Mouse (Mus musculus) heart, embryonic 14.5 days (tissue): Measurements from ENCODE around the gene Tmcc3. TPM values are rescaled to one million over a fixed set of nuclear protein-coding genes. Genes with fewer than 3 reads are reported as not detected.
A peak's percentile ranks its signal among the peaks of the same experiment; 100 is the strongest.

Experiments used
- ATAC-seq: fragments of 200-750 bp; cut with Nextera tagmentation; 2 replicates; pipeline ENCODE4 v1.8.0; 2017; ENCODE audit warnings: low read depth, moderate TSS enrichment; ENCODE audit not compliant: insufficient number of reproducible peaks, insufficient read depth, low FRiP score
- H3K27ac ChIP-seq, 2 experiments: fragments of 200-500 bp in 1 of 2; fragments of 300-500 bp in 1 of 2; sonication (generic) in 1 of 2; replicated peaks in 1 of 2; 2 replicates each; pipeline ENCODE4 v1.5.1; 2012 to 2014; ENCODE audit warnings: low read depth in 2 of 2, low read length in 2 of 2, control low read depth in 1 of 2, mild to moderate bottlenecking in 1 of 2, mixed read lengths in 1 of 2; ENCODE audit not compliant: control insufficient read depth in 1 of 2, insufficient read depth in 1 of 2
- H3K27me3 ChIP-seq: fragments of 300-500 bp; sonication (generic); 2 replicates; pipeline ENCODE4 v1.6.1; 2014; ENCODE audit warnings: mild to moderate bottlenecking, low read length, control low read depth; ENCODE audit not compliant: control insufficient read depth, insufficient read depth
- H3K36me3 ChIP-seq: fragments of 300-500 bp; sonication (generic); 2 replicates; pipeline ENCODE4 v1.6.1; 2014; ENCODE audit warnings: mild to moderate bottlenecking, control low read depth, low read length, mixed read lengths; ENCODE audit not compliant: control insufficient read depth, insufficient read depth
- H3K4me1 ChIP-seq, 2 experiments: fragments of 200-500 bp in 1 of 2; fragments of 300-500 bp in 1 of 2; sonication (generic) in 1 of 2; 2 replicates each; pipeline ENCODE4 v1.6.1; 2012 to 2014; ENCODE audit warnings: low read length in 2 of 2, control low read depth in 1 of 2, mixed read lengths in 1 of 2; ENCODE audit not compliant: control insufficient read depth in 2 of 2, insufficient read depth in 2 of 2
- H3K4me2 ChIP-seq: fragments of 300-500 bp; sonication (generic); 2 replicates; pipeline ENCODE4 v1.6.1; 2014; ENCODE audit warnings: mild to moderate bottlenecking, low read length
- H3K4me3 ChIP-seq, 2 experiments: fragments of 200-500 bp in 1 of 2; fragments of 300-500 bp in 1 of 2; sonication (generic) in 1 of 2; 2 replicates each; pipeline ENCODE4 v1.5.1; 2012 to 2014; ENCODE audit warnings: low read length in 2 of 2, mild to moderate bottlenecking in 2 of 2, control low read depth in 1 of 2, low read depth in 1 of 2, moderate library complexity in 1 of 2; ENCODE audit not compliant: control insufficient read depth in 1 of 2, insufficient read depth in 1 of 2
- H3K9ac ChIP-seq: fragments of 300-500 bp; sonication (generic); 2 replicates; pipeline ENCODE4 v1.6.1; 2014; ENCODE audit warnings: mild to moderate bottlenecking, low read length
- H3K9me3 ChIP-seq: fragments of 300-500 bp; sonication (generic); 2 replicates; pipeline ENCODE4 v1.6.1; 2016; ENCODE audit warnings: low read length, control low read depth; ENCODE audit not compliant: control insufficient read depth
- WGBS: fragments of 180-500 bp; shearing (Covaris S2); extraction: QIAGEN DNeasy Blood & Tissue Kit; methylation state at CpG from one replicate; pipeline ENCODE4 v1.1.7; 2014; 5-methylcytosine and 5-hydroxymethylcytosine counted together
- polyA plus RNA-seq: library from polyadenylated mRNA; unstranded; fragments of >200 nt; fragmentation: Nextera tagmentation; extraction: Ambion mirVana; gene quantifications from 2 replicates; pipeline ENCODE4 v1.2.1, GENCODE M21; 2014

Tmcc3 gene
- polyA plus RNA-seq, 1 experiment from 2014 or later: 9.6 TPM

DNA sequence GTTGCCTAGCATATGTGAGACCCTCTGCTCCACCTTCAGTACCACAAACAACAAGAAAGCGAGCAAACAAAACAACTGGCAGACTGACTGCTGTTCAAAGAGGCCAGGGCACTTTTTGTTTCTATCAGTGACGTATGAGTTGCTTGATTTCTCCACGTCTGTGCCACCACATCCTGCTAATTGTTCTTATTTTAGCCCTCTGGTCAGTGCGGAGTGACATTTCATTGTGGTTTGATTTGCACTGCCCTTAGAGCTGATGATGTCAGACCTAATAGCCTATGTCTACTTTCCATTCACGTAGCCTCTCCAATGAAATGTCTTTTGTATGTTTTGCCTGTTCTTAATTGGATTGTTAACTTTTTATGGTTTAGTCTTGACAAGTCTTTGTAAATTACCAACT, 197.1 kb downstream of the Tmcc3 start:
- Histone ChIP-seq H3K27me3 (no peaks in the 10 kb centered on the region), H3K4me2 (no peak overlapping the region), H3K9ac (no peak overlapping the region), H3K4me3 (no peak overlapping the region), H3K36me3 (no peaks in the 10 kb centered on the region), H3K9me3 (no peaks in the 10 kb centered on the region), H3K27ac (no peak overlapping the region), H3K4me1 (peaks cover 0 to 1% of the 10 kb centered on the region in 2 experiments; a peak in 3 of 4 replicates)
- ATAC-seq: no peak
- 46% methylated on average over 5 of the region's 5 CpGs for WGBS

DNA sequence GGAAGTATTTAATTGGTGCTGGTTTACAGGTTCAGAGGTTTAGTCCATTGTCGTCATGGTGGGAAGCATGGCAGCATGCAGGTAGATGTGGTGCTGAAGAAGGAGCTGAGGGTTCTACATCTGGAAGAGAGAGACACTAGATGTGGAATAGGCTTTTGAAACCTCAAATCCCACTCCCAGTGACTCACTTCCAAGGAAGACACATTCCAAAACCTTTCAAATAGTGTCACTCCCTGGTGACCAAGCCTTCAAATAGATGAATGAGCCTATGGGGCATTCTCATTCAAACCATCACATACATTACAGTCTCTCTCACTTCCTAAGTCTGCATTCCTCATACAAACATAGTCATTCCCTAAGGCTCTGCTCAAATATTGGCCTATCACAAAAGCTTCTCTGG, 201.0 kb downstream of the Tmcc3 start:
- H3K9ac ChIP-seq: no peak overlapping the region
- 84% methylated on average over 1 of the region's 1 CpGs for WGBS
- peaks cover 4 to 7% of the 10 kb centered on the region in 2 experiments for H3K4me1 ChIP-seq
- H3K4me2 ChIP-seq: no peak overlapping the region
- H3K27me3 ChIP-seq: no peaks in the 10 kb centered on the region
- H3K9me3 ChIP-seq: no peaks in the 10 kb centered on the region
- H3K36me3 ChIP-seq: no peaks in the 10 kb centered on the region
- no peak for ATAC-seq
- H3K27ac ChIP-seq: no peak overlapping the region
- H3K4me3 ChIP-seq: no peak overlapping the region

- 0 out of 4 replicates have a peak overlapping the region, but pooled peaks of 1 of the 2 experiments have one; percentile 85 for H3K27ac ChIP-seq
- no peak for ATAC-seq
- peak overlapping the region; percentile 88 for H3K9ac ChIP-seq
- peaks cover 4 to 7% of the 10 kb centered on the region in 2 experiments for H3K4me1 ChIP-seq
- no peaks in the 10 kb centered on the region for H3K27me3 ChIP-seq
- under 1% methylated on average over 12 of the region's 12 CpGs for WGBS
- H3K4me3 ChIP-seq: peak overlapping the region; percentile 87 to 97
- peak overlapping the region; percentile 88 for H3K4me2 ChIP-seq
- no peaks in the 10 kb centered on the region for H3K9me3 ChIP-seq
- H3K36me3 ChIP-seq: no peaks in the 10 kb centered on the region
Measured at GRCm38 (mm10) chr10:94514091-94514505, 202.3 kb downstream of the Tmcc3 start.

- Histone ChIP-seq H3K4me3 (peak overlapping the region; percentile 87 to 97), H3K9ac (peak overlapping the region; percentile 88), H3K27ac (peak overlapping the region; percentile 78 to 85), H3K27me3 (no peaks in the 10 kb centered on the region), H3K4me2 (peak overlapping the region; percentile 88), H3K36me3 (no peaks in the 10 kb centered on the region), H3K9me3 (no peaks in the 10 kb centered on the region), H3K4me1 (peaks cover 4 to 7% of the 10 kb centered on the region in 2 experiments)
- ATAC-seq: peak; percentile 90
- under 1% methylated on average over 52 of the region's 71 CpGs for WGBS
Measured at GRCm38 (mm10) chr10:94514506-94515178, 202.9 kb downstream of the Tmcc3 start.

DNA sequence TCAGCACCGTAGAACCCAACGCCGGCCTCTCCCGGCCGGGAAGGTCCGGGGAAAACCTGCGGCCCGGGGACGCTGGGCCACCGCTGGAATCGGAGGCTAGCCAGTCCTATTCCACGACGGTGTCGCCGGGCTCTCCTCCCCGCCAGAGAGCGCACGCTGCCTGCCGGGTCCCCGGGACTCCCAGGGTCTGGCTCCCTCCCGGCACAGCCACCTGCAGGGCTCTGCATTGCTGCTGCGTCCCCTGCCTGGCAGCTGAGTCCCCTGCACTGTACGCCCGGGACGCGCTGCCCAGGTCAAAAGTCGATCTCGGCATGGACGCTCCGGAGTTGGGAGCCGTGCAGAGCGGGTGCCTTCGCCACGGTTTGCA, 203.4 kb downstream of the Tmcc3 start:
- Histone ChIP-seq H3K27ac (peak overlapping the region; percentile 78 to 85), H3K36me3 (no peaks in the 10 kb centered on the region), H3K4me3 (peak overlapping the region; percentile 87 to 97), H3K27me3 (no peaks in the 10 kb centered on the region), H3K9ac (peak overlapping the region; percentile 88), H3K4me1 (peaks cover 7 to 9% of the 10 kb centered on the region in 2 experiments), H3K4me2 (peak overlapping the region; percentile 88), H3K9me3 (no peaks in the 10 kb centered on the region)
- ATAC-seq: peak; percentile 87
- WGBS: 0% methylated on average over 31 of the region's 34 CpGs

GRCm38 (mm10) chr10:94515583-94515982, 203.8 kb downstream of the Tmcc3 start:
- peaks cover 11 to 12% of the 10 kb centered on the region in 2 experiments for H3K4me1 ChIP-seq
- H3K9me3 ChIP-seq: no peaks in the 10 kb centered on the region
- H3K36me3 ChIP-seq: no peaks in the 10 kb centered on the region
- 1% methylated on average over 10 of the region's 10 CpGs for WGBS
- H3K4me3 ChIP-seq: peak overlapping the region; percentile 87 to 97
- peak overlapping the region; percentile 88 for H3K4me2 ChIP-seq
- H3K9ac ChIP-seq: peak overlapping the region; percentile 88
- no peaks in the 10 kb centered on the region for H3K27me3 ChIP-seq
- no peak for ATAC-seq
- H3K27ac ChIP-seq: peak overlapping the region; percentile 78 to 85

- no peak overlapping the region for H3K4me3 ChIP-seq
- WGBS: 50% methylated on average over 7 of the region's 7 CpGs
- no peak overlapping the region for H3K27ac ChIP-seq
- peak overlapping the region; percentile 55 for H3K4me2 ChIP-seq
- no peaks in the 10 kb centered on the region for H3K27me3 ChIP-seq
- peaks cover 22 to 40% of the 10 kb centered on the region in 2 experiments for H3K4me1 ChIP-seq
- no peak overlapping the region for H3K9ac ChIP-seq
- H3K9me3 ChIP-seq: no peaks in the 10 kb centered on the region
- ATAC-seq: no peak
- no peaks in the 10 kb centered on the region for H3K36me3 ChIP-seq
Measured at GRCm38 (mm10) chr10:94519887-94520286, 208.1 kb downstream of the Tmcc3 start.
